Comparison of ENCODE assay signal across 8 mouse cellular contexts in genomic region chr4:115827888-115828571, GRCm38 (mm10). TPM values are rescaled to one million over a fixed set of nuclear protein-coding genes. Genes with fewer than 3 reads are reported as not detected.
DNase-seq lines count a peak whose midpoint lies in the region; ATAC-seq and TF ChIP-seq lines count a peak whose summit lies in the region.

Mob3c (plus strand) TSS chr4:115828092.

- H3K9me3 ChIP-seq in forebrain, embryonic 15.5 days, result no peaks in the 10 kb centered on the region

- peak within 1 kb of the TSS; percentile 63 for H3K9ac ChIP-seq in forebrain, embryonic 15.5 days (replicated peaks)

- TF ChIP-seq CTCF in layer of hippocampus, adult 2 months (conservative IDR thresholded peaks at IDR 0.05), result no peak

- intact Hi-C loops in heart, postnatal 25 days (cut with DNase I), result loop anchor here (5.0 kb wide), 1 partner anchor 91 kb away; the partner anchor contains the start of gene Efcab14

- no peaks in the 10 kb centered on the region for H3K36me3 ChIP-seq in forebrain, embryonic 15.5 days

- peak within 1 kb of the TSS; percentile 90 for H3K4me2 ChIP-seq in forebrain, embryonic 15.5 days (replicated peaks)

- peak within 1 kb of the TSS; percentile 68 for H3K4me3 ChIP-seq in forebrain, embryonic 15.5 days
- peak within 1 kb of the TSS; percentile 97 for H3K4me3 ChIP-seq in layer of hippocampus, adult 2 months

- peak; percentile 85 for ATAC-seq in forebrain, embryonic 15.5 days (replicated peaks)

- H3K27me3 ChIP-seq in forebrain, embryonic 15.5 days, result no peaks in the 10 kb centered on the region

- peaks cover 13% of the 10 kb centered on the region for H3K4me1 ChIP-seq in forebrain, embryonic 15.5 days

- peak; percentile 65 for DNase-seq in MN1 (ENCODE audit: low spot score)
- DNase-seq in cerebellum, adult 18-20 months, result peak; percentile 72 to 75
- DNase-seq in heart, postnatal 25 days (ENCODE audit: low spot score), result peak; percentile 78
- DNase-seq in layer of hippocampus, adult 2 months (ENCODE audit: low spot score in 2 of 2), result peak; percentile 34 to 53
- DNase-seq in lung, postnatal 36 days, result peak; percentile 92
- DNase-seq in retina, embryonic 14.5 days (ENCODE audit: low spot score), result peak; percentile 82
- DNase-seq in thymus, postnatal 36 days, result peak; percentile 68

- WGBS in forebrain, embryonic 15.5 days, result under 1% methylated on average over 55 of the region's 57 CpGs

- H3K27ac ChIP-seq in forebrain, embryonic 15.5 days (replicated peaks), result peak within 1 kb of the TSS; percentile 38
- H3K27ac ChIP-seq in layer of hippocampus, adult 2 months, result peak within 1 kb of the TSS; percentile 84

RNA-seq across cellular contexts. Expression of gene Mob3c, which starts in this region (rescaled TPM):
- polyA plus RNA-seq in forebrain, embryonic 15.5 days (2015; fragmentation: Nextera tagmentation; extraction: Ambion mirVana), result 5.2 and 5.9 TPM in 2 replicates
- 1 to 10 TPM; 4.5 to 5.4 TPM for total RNA-seq in heart, postnatal 25 days (2021)
- total RNA-seq in layer of hippocampus, adult 2 months (2021), result 1 to 10 TPM; 4.8 to 5.0 TPM

Comparison
In these comparisons a context has a peak if more than half of its experiments do, and no peak if none do; other contexts are left out.
1. Peak in every context shown above with its lines: DNase-seq, ATAC-seq, H3K4me3 ChIP-seq and H3K27ac ChIP-seq.